Mouse (Mus musculus): ENCODE results near the gene Gm45711. TPM values are rescaled to one million over a fixed set of nuclear protein-coding genes. Genes with fewer than 3 reads are reported as not detected.

Gm45711 gene
- total and polyA plus RNA-seq, 3 experiments = not detected

DNA sequence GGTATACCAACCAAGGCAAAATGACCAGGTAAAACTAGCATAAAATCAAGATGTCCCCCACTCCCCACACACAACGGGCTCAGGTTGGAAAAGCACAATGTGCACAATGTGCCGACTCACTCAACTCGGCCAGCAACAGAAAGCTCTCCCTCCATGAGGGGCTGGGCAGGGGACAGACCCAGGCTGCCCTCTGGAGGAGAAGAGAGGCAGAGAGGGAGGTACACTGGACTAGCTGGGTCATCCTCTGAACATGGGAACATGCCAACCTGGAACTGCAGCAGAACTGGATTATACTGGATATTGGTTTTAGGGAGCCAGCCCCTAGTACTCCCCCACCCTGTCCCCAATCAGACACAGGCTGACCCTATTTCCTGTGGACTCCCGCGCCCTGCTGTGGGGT is 43.3 kb upstream of the Gm45711 start:
- Histone ChIP-seq H3K4me3 (ENCODE audit: control insufficient read depth in 1 of 2, insufficient read depth in 1 of 2, low read depth in 2 of 2, low read length in 2 of 2) (no peak overlapping the region), H3K9ac (ENCODE audit: control insufficient read depth, low read depth, low read length, poor library complexity, severe bottlenecking) (no peak overlapping the region), H3K79me2 (ENCODE audit: control insufficient read depth, insufficient read depth, low read length, poor library complexity) (no peaks in the 10 kb centered on the region), H3K36me3 (ENCODE audit: control insufficient read depth in 1 of 2, insufficient read depth in 2 of 2, low read length in 2 of 2) (no peaks in the 10 kb centered on the region), H3K27me3 (ENCODE audit: control insufficient read depth in 1 of 2, insufficient read depth in 2 of 2, low read length in 2 of 2) (no peaks in the 10 kb centered on the region), H3K4me1 (ENCODE audit: control insufficient read depth in 1 of 2, insufficient read depth in 2 of 2, low read length in 2 of 2) (no peaks in the 10 kb centered on the region), H3K9me3 (replicated peaks; ENCODE audit: insufficient read depth, low read length) (no peaks in the 10 kb centered on the region), H3K27ac (ENCODE audit: control insufficient read depth, low read depth, low read length) (no peak overlapping the region)
- TF ChIP-seq CTCF (IDR thresholded peaks at IDR 0.05 in 2 of 3, conservative IDR thresholded peaks at IDR 0.05 in 1 of 3; ENCODE audit: control insufficient read depth in 1 of 3, insufficient read depth in 1 of 3, low read depth in 2 of 3, low read length in 3 of 3, poor library complexity in 1 of 3, severe bottlenecking in 1 of 3) (peak in 2 of 3 experiments; percentile 25 to 32; a peak in 3 of 6 replicates), SMC3 (IDR thresholded peaks at IDR 0.05; ENCODE audit: low read depth, low read length) (peak; percentile 17; the same call in 1 of the 2 replicates), CHD1 (IDR thresholded peaks at IDR 0.05; ENCODE audit: low read depth, low read length) (no peak), RAD21 (IDR thresholded peaks at IDR 0.05; ENCODE audit: low read depth, low read length) (0 out of 2 replicates have a peak, but pooled peaks have one; percentile 7)
- no peak for DNase-seq (ENCODE audit: low read depth, low spot score)

DNA sequence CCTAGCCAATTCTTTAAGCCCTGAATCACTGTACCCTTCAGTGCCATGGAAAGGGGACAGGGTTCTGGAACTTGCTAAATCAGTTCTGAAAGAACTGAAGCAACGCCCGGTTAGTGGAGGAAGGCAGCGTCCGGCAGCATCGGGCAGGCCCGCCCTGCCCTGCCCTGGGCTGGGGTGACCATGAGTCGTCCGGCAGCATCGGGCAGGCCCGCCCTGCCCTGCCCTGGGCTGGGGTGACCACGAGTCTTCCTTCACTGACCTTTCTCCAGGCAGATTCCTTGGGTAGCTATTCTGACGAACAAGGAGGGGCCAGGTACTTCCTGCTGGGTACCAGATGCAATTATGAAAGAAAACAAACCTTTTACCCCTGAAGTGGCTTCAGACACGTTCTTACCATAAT is 40.2 kb upstream of the Gm45711 start:
- Histone ChIP-seq H3K9ac (ENCODE audit: control insufficient read depth, low read depth, low read length, poor library complexity, severe bottlenecking) (no peak overlapping the region), H3K4me3 (ENCODE audit: control insufficient read depth in 1 of 2, insufficient read depth in 1 of 2, low read depth in 2 of 2, low read length in 2 of 2) (no peak overlapping the region), H3K27me3 (ENCODE audit: control insufficient read depth in 1 of 2, insufficient read depth in 2 of 2, low read length in 2 of 2) (no peaks in the 10 kb centered on the region), H3K36me3 (ENCODE audit: control insufficient read depth in 1 of 2, insufficient read depth in 2 of 2, low read length in 2 of 2) (no peaks in the 10 kb centered on the region), H3K4me1 (ENCODE audit: control insufficient read depth in 1 of 2, insufficient read depth in 2 of 2, low read length in 2 of 2) (no peaks in the 10 kb centered on the region), H3K27ac (ENCODE audit: control insufficient read depth, low read depth, low read length) (no peak overlapping the region), H3K79me2 (ENCODE audit: control insufficient read depth, insufficient read depth, low read length, poor library complexity) (no peaks in the 10 kb centered on the region), H3K9me3 (replicated peaks; ENCODE audit: insufficient read depth, low read length) (no peaks in the 10 kb centered on the region)
- no peak for TF ChIP-seq E2F4 (IDR thresholded peaks at IDR 0.05; ENCODE audit: borderline replicate concordance, low read depth, low read length)
- TF ChIP-seq ZC3H11A (IDR thresholded peaks at IDR 0.05; ENCODE audit: low read depth, low read length) = no peak
- TF ChIP-seq HCFC1 (IDR thresholded peaks at IDR 0.05; ENCODE audit: low read depth, low read length) = no peak
- TF ChIP-seq ZKSCAN1 (IDR thresholded peaks at IDR 0.05; ENCODE audit: low read depth, low read length) = no peak
- TF ChIP-seq ETS1 (IDR thresholded peaks at IDR 0.05; ENCODE audit: low read depth, low read length) = no peak
- TF ChIP-seq ELF1 (IDR thresholded peaks at IDR 0.05; ENCODE audit: low read depth, low read length) = no peak
- no peak for TF ChIP-seq TBP (IDR thresholded peaks at IDR 0.05; ENCODE audit: low read depth, low read length)
- TF ChIP-seq RCOR1 (IDR thresholded peaks at IDR 0.05; ENCODE audit: low read depth, low read length) = no peak
- DNase-seq (ENCODE audit: low read depth, low spot score) = no peak

DNA sequence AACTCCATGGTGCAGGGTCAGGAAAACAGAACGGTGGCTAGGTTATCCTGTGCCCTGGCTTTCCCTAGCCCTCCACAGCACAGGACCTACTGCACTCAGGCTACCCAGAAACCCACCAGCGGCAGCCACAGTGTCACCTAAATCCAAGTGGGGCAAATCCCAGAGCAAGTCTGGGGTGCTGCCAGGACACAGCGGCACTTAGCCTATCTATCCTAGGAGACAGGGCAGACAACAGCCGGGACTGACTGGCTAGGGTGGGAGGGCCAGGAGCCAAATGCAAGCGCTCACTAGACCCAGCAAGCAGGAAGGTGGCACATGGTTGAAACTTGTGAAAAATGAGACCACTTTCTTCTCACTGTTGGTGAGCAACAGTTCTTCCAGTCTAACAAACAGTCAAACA is 39.1 kb upstream of the Gm45711 start:
- no peak overlapping the region for H3K27ac ChIP-seq (ENCODE audit: control insufficient read depth, low read depth, low read length)

More for the DNA sequence above, 39.1 kb upstream of the Gm45711 start:
- Histone ChIP-seq H3K36me3 (ENCODE audit: control insufficient read depth in 1 of 2, insufficient read depth in 2 of 2, low read length in 2 of 2) (no peaks in the 10 kb centered on the region), H3K79me2 (ENCODE audit: control insufficient read depth, insufficient read depth, low read length, poor library complexity) (no peaks in the 10 kb centered on the region), H3K4me1 (ENCODE audit: control insufficient read depth in 1 of 2, insufficient read depth in 2 of 2, low read length in 2 of 2) (no peaks in the 10 kb centered on the region), H3K9me3 (replicated peaks; ENCODE audit: insufficient read depth, low read length) (no peaks in the 10 kb centered on the region), H3K27me3 (ENCODE audit: control insufficient read depth in 1 of 2, insufficient read depth in 2 of 2, low read length in 2 of 2) (no peaks in the 10 kb centered on the region), H3K9ac (ENCODE audit: control insufficient read depth, low read depth, low read length, poor library complexity, severe bottlenecking) (no peak overlapping the region), H3K4me3 (ENCODE audit: control insufficient read depth in 1 of 2, insufficient read depth in 1 of 2, low read depth in 2 of 2, low read length in 2 of 2) (no peak overlapping the region)
- no peak for DNase-seq (ENCODE audit: low read depth, low spot score)
- TF ChIP-seq MYC (IDR thresholded peaks at IDR 0.05; ENCODE audit: low read depth, low read length) (no peak), ZNF384 (IDR thresholded peaks at IDR 0.05; ENCODE audit: low read depth, low read length) (no peak), ETS1 (IDR thresholded peaks at IDR 0.05; ENCODE audit: low read depth, low read length) (no peak), MAX (IDR thresholded peaks at IDR 0.05; ENCODE audit: low read length) (no peak), SIN3A (IDR thresholded peaks at IDR 0.05; ENCODE audit: low read length) (no peak), POLR2AphosphoS2 (IDR thresholded peaks at IDR 0.05; ENCODE audit: low read length) (no peak), USF2 (IDR thresholded peaks at IDR 0.05; ENCODE audit: borderline replicate concordance in 1 of 2, insufficient read depth in 1 of 2, low read depth in 1 of 2, low read length in 2 of 2) (no peak), POLR2AphosphoS5 (IDR thresholded peaks at IDR 0.05; ENCODE audit: borderline replicate concordance, low read depth, low read length) (no peak), TBP (IDR thresholded peaks at IDR 0.05; ENCODE audit: low read depth, low read length) (no peak), MYB (IDR thresholded peaks at IDR 0.05; ENCODE audit: low read depth, low read length) (no peak), CHD1 (IDR thresholded peaks at IDR 0.05; ENCODE audit: low read depth, low read length) (no peak), RAD21 (IDR thresholded peaks at IDR 0.05; ENCODE audit: low read depth, low read length) (no peak)

Measured in MEL (cell line).